Mouse (Mus musculus) E14TG2a.4 (cell line): Measurements from ENCODE around the gene Prtn3.

Source experiments
- CTCF ChIP-seq: conservative IDR thresholded peaks from 2 replicates; pipeline ENCODE4 v1.5.1; 2014; ENCODE audit warnings: low read length
- POU5F1 ChIP-seq: IDR thresholded peaks from 2 replicates; pipeline ENCODE4 v1.6.1; 2014; ENCODE audit warnings: low read length, borderline replicate concordance

DNA sequence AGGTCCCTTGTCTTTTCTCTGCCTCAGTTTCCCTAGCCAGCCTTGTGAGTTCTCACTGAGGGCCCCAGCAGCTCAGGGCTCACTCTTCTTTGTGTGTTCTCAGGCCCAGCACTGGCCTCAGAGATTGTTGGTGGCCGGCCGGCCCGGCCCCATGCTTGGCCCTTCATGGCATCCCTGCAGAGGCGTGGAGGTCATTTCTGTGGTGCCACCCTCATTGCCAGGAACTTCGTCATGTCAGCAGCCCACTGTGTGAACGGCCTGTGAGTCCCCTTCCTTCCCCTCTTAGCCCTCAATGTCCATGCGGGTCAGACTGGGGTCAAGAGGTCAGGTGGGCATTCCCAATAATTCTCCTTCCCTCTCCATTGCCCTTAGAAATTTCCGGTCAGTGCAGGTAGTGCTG lies 12.3 kb downstream of the Prtn3 start:
- no peak for TF ChIP-seq CTCF
- no peak for TF ChIP-seq POU5F1
